Mouse (Mus musculus): ENCODE data around the gene Cab39l. TPM values are rescaled to one million over a fixed set of nuclear protein-coding genes. Genes with fewer than 3 reads are reported as not detected.
A peak's percentile ranks its signal among the peaks of the same experiment; 100 is the strongest.

Gene Cab39l
- polyA plus RNA-seq, 1 experiment = 26.9 TPM

GRCm38 (mm10) chr14:59438505-59438904, 2.3 kb upstream of the Cab39l start:
- Histone ChIP-seq H3K4me1 (ENCODE audit: control insufficient read depth, insufficient read depth, low read length) (peaks cover 12% of the 10 kb centered on the region), H3K27ac (ENCODE audit: insufficient read depth, low read depth, low read length) (peak overlapping the region; percentile 52; the same call in 1 of the 2 replicates), H3K4me3 (ENCODE audit: insufficient read depth, low read length) (no peak overlapping the region)
- no peak for TF ChIP-seq POLR2A (IDR thresholded peaks at IDR 0.05; ENCODE audit: borderline replicate concordance, low read depth, low read length)
- no peak for TF ChIP-seq CTCF (IDR thresholded peaks at IDR 0.05; ENCODE audit: low read depth, low read length)

DNA sequence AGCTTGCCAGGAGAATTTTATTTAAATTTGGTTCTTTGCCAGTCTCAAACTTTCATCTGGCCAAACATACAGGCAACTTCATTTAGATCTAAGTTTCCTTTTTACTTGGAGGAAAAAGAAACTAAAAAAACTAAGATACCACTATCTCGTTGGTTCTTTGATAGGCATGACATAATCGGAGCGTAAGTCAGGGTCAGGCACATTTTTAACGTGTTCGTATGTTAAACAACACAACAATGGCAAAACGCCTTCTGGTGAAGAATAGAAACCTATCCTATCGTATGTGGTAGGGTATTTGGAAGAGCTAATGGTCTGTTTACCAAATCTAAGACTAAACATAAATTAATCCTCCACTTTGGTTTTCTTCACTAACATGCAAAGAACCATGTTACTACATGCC, 733 bp upstream of the Cab39l start:
- H3K4me3 ChIP-seq (ENCODE audit: insufficient read depth, low read length) = peak overlapping the region; percentile 83
- H3K4me1 ChIP-seq (ENCODE audit: control insufficient read depth, insufficient read depth, low read length) = peaks cover 10% of the 10 kb centered on the region
- no peak overlapping the region for H3K27ac ChIP-seq (ENCODE audit: insufficient read depth, low read depth, low read length)
- TF ChIP-seq POLR2A (IDR thresholded peaks at IDR 0.05; ENCODE audit: borderline replicate concordance, low read depth, low read length) (no peak), CTCF (IDR thresholded peaks at IDR 0.05; ENCODE audit: low read depth, low read length) (no peak)

DNA sequence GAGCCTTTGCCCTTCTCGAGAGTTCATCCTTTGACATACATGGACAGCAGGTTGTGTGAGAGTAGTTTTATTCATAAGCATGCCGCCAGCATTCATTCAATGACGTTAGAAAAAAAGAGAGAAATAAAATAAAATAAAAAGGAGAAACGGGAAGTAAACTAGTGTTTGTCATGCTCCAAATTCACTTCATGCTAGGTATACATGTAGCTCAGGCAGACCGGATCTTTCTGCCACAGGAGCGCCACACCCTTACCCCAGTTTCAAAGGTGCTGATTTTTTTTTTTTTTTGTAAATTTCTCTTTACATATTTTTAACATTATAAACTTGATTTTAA, 667 bp downstream of the Cab39l start:
- H3K4me1 ChIP-seq (ENCODE audit: control insufficient read depth, insufficient read depth, low read length) = peaks cover 10% of the 10 kb centered on the region
- H3K4me3 ChIP-seq (ENCODE audit: insufficient read depth, low read length) = peak overlapping the region; percentile 83
- TF ChIP-seq POLR2A (IDR thresholded peaks at IDR 0.05; ENCODE audit: borderline replicate concordance, low read depth, low read length) (no peak), CTCF (IDR thresholded peaks at IDR 0.05; ENCODE audit: low read depth, low read length) (no peak)
- H3K27ac ChIP-seq (ENCODE audit: insufficient read depth, low read depth, low read length) = peak overlapping the region; percentile 43

DNA sequence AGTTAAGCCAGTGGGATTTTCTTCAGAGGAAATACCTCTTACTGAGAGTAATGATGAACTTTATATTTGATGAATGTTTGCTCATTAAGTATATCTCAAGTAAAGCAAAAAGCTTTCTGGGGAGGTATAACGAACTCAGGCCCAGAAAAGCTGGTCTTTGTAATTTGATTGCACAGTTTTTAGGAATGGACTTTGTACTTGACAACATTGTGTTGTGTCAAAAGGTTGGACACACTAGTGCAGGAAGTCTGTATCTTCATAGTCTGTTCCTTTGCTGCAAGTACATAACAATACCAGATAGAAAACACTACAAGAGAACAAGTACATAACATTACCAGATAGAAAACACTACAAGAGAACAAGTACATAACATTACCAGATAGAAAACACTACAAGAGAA, 4.6 kb downstream of the Cab39l start:
- H3K4me1 ChIP-seq (ENCODE audit: control insufficient read depth, insufficient read depth, low read length) = peaks cover 4% of the 10 kb centered on the region
- TF ChIP-seq POLR2A (IDR thresholded peaks at IDR 0.05; ENCODE audit: borderline replicate concordance, low read depth, low read length) = no peak
- TF ChIP-seq CTCF (IDR thresholded peaks at IDR 0.05; ENCODE audit: low read depth, low read length) = no peak
- H3K4me3 ChIP-seq (ENCODE audit: insufficient read depth, low read length) = no peak overlapping the region
- no peak overlapping the region for H3K27ac ChIP-seq (ENCODE audit: insufficient read depth, low read depth, low read length)

DNA sequence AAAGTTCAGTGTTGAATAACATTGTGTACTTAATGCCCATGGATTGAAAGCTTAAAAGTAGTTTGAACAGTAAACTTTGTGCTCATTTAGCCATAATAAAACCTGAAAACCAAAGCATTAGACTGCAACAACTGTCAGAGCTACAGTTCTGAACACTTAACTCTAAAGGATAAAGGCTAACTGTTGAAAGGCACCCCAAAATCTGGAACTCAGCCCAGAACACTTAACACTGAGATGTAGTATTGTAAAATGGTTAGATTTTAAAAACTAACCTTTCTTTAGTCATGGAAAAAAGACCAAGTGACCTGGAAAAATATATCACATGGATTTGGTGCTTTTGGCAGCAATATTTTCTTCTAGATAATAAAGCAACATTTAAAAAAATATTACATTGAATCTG, 7.2 kb downstream of the Cab39l start:
- TF ChIP-seq CTCF (IDR thresholded peaks at IDR 0.05; ENCODE audit: low read depth, low read length) = no peak
- TF ChIP-seq POLR2A (IDR thresholded peaks at IDR 0.05; ENCODE audit: borderline replicate concordance, low read depth, low read length) = no peak
- H3K4me3 ChIP-seq (ENCODE audit: insufficient read depth, low read length) = no peak overlapping the region
- H3K4me1 ChIP-seq (ENCODE audit: control insufficient read depth, insufficient read depth, low read length) = no peaks in the 10 kb centered on the region
- H3K27ac ChIP-seq (ENCODE audit: insufficient read depth, low read depth, low read length) = no peak overlapping the region

- Histone ChIP-seq H3K27ac (ENCODE audit: insufficient read depth, low read depth, low read length) (no peak overlapping the region), H3K4me3 (ENCODE audit: insufficient read depth, low read length) (no peak overlapping the region), H3K4me1 (ENCODE audit: control insufficient read depth, insufficient read depth, low read length) (peaks cover 9% of the 10 kb centered on the region)
- TF ChIP-seq CTCF (IDR thresholded peaks at IDR 0.05; ENCODE audit: low read depth, low read length) (no peak), POLR2A (IDR thresholded peaks at IDR 0.05; ENCODE audit: borderline replicate concordance, low read depth, low read length) (no peak)
These were observed 25.7 kb downstream of the Cab39l start for GRCm38 (mm10) chr14:59466503-59466902.

DNA sequence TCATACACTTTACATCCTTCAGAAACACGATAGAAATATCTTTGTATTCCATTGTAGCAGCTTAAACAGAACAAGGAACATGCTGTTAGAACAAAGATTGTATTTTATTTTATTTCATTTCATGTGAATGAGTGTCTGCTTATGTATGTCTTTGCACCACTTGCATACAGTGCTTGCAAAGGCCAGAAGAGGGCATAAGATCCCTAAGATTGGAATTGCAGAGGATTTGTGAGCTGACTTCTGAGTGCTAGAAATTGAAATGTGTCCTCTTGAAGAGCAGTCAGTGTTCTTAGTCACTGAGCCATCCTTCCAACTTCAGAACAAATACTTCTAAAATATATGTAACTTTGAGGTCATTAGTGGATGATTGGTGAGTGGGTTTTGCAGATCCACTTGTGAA, 27.0 kb downstream of the Cab39l start:
- Histone ChIP-seq H3K4me3 (ENCODE audit: insufficient read depth, low read length) (no peak overlapping the region), H3K27ac (ENCODE audit: insufficient read depth, low read depth, low read length) (no peak overlapping the region), H3K4me1 (ENCODE audit: control insufficient read depth, insufficient read depth, low read length) (peaks cover 9% of the 10 kb centered on the region)
- no peak for TF ChIP-seq CTCF (IDR thresholded peaks at IDR 0.05; ENCODE audit: low read depth, low read length)
- TF ChIP-seq POLR2A (IDR thresholded peaks at IDR 0.05; ENCODE audit: borderline replicate concordance, low read depth, low read length) = no peak

- Histone ChIP-seq H3K4me3 (ENCODE audit: insufficient read depth, low read length) (no peak overlapping the region), H3K27ac (ENCODE audit: insufficient read depth, low read depth, low read length) (peak overlapping the region; percentile 40), H3K4me1 (ENCODE audit: control insufficient read depth, insufficient read depth, low read length) (peaks cover 9% of the 10 kb centered on the region)
- TF ChIP-seq CTCF (IDR thresholded peaks at IDR 0.05; ENCODE audit: low read depth, low read length) = no peak
- no peak for TF ChIP-seq POLR2A (IDR thresholded peaks at IDR 0.05; ENCODE audit: borderline replicate concordance, low read depth, low read length)
These were observed 30.0 kb downstream of the Cab39l start for GRCm38 (mm10) chr14:59470781-59471180.

- Histone ChIP-seq H3K4me3 (ENCODE audit: insufficient read depth, low read length) (no peak overlapping the region), H3K4me1 (ENCODE audit: control insufficient read depth, insufficient read depth, low read length) (peaks cover 4% of the 10 kb centered on the region; the same call in 1 of the 2 replicates)
These were observed 37.9 kb downstream of the Cab39l start for GRCm38 (mm10) chr14:59478699-59479098.

DNA sequence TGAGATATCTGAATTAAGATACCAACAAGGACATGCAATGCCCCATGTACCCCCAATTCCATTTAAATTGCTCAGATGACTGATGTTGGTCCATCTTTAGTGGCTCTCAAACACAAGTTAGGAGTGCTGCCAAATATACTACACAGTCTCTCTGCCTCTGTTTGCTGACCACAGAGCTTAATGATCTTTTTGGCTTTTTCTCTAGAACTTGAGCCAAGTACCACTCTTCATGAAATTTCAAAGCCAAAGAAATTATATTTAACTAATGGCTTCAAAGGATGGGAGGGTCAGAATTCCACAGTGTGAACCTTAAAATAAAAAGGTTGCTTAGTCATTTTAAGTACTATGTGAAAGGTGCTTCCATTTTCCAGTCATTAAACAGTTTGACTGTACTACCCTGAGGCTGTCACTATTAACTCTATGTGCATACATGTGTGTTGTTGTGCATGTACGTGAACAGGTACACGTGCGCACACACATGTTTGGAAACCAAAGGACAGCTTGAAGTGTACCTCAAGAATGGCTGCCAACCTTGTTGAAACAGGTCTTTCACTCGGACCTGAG, 44.6 kb downstream of the Cab39l start:
- Histone ChIP-seq H3K4me3 (ENCODE audit: insufficient read depth, low read length) (no peak overlapping the region), H3K27ac (ENCODE audit: insufficient read depth, low read depth, low read length) (no peak overlapping the region), H3K4me1 (ENCODE audit: control insufficient read depth, insufficient read depth, low read length) (no peaks in the 10 kb centered on the region)
- no peak for TF ChIP-seq POLR2A (IDR thresholded peaks at IDR 0.05; ENCODE audit: borderline replicate concordance, low read depth, low read length)
- no peak for TF ChIP-seq CTCF (IDR thresholded peaks at IDR 0.05; ENCODE audit: low read depth, low read length)

More at GRCm38 (mm10) chr14:59478699-59479098, 37.9 kb downstream of the Cab39l start:
- H3K27ac ChIP-seq (ENCODE audit: insufficient read depth, low read depth, low read length) = no peak overlapping the region
- TF ChIP-seq POLR2A (IDR thresholded peaks at IDR 0.05; ENCODE audit: borderline replicate concordance, low read depth, low read length) (no peak), CTCF (IDR thresholded peaks at IDR 0.05; ENCODE audit: low read depth, low read length) (no peak)

DNA sequence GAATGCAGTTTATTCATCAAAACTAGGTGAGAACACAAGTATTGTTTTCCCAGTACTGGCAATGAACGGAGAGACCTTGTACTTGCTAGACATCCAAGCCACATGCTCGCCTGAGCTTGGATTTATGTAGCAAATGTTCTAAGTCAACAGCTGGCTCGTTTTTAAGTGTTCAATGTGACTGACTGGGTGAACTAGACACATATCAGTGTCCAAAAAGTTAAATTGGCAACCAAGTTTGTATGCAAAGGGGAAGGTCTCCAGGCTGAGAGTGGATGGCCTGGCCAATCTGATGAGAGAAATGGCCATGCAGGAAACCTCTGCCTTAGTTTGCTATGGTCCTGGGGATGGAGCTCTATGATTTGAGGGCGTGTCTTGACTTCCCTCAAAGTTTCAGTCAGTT, 51.6 kb downstream of the Cab39l start:
- H3K4me3 ChIP-seq (ENCODE audit: insufficient read depth, low read length) = no peak overlapping the region
- no peak overlapping the region for H3K27ac ChIP-seq (ENCODE audit: insufficient read depth, low read depth, low read length)
- TF ChIP-seq POLR2A (IDR thresholded peaks at IDR 0.05; ENCODE audit: borderline replicate concordance, low read depth, low read length) (no peak), CTCF (IDR thresholded peaks at IDR 0.05; ENCODE audit: low read depth, low read length) (no peak)
- no peaks in the 10 kb centered on the region for H3K4me1 ChIP-seq (ENCODE audit: control insufficient read depth, insufficient read depth, low read length)
